Mouse (Mus musculus) A20 (cell line): Measurements from ENCODE around the gene Lclat1.
A peak's percentile ranks its signal among the peaks of the same experiment; 100 is the strongest.
"Not testable (repeated sequence)": the region's sequence is repeated elsewhere in the genome, so short reads cannot be mapped to it uniquely, and the experiment has no call there.

Source experiments
- DNase-seq: peaks from one replicate; pipeline ENCODE4 v3.0.0-alpha.2; 2011; ENCODE audit warnings: low read depth, low spot score

The Lclat1 gene

DNA sequence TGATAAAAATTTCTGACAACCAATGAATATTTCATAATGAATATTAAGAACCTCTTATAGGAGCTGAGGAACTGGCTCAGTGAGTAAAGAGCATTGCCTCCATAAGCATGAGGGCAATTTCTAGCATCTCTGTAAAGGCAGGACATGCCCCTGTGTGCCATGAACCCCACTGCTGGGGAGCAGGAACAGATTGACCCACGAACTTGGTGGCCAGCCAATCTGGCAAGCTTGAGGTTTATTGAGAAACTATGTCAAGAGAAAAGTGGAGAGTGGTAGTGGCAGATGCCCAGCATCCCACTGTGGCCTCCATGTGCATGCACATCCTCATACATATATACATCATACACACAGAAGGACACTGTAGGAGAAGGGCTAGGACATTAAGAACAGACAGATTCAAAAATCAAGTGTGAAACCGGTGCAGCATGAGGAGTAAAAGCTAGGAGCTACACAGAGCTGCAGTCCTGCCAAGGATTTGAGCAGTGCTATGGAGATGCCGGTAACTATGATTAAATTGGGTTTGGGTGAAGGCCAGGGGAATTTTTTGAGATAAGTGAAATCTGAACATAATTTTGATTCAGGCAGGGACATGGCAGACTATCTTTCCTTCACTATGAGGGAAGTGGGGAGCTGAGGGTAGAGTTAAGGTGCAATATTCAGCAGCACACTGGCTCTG lies 129.5 kb downstream of the Lclat1 start:
- DNase-seq = no peak

- DNase-seq = no peak
Observed at GRCm38 (mm10) chr17:73238501-73238900, 130.7 kb downstream of the Lclat1 start.

DNA sequence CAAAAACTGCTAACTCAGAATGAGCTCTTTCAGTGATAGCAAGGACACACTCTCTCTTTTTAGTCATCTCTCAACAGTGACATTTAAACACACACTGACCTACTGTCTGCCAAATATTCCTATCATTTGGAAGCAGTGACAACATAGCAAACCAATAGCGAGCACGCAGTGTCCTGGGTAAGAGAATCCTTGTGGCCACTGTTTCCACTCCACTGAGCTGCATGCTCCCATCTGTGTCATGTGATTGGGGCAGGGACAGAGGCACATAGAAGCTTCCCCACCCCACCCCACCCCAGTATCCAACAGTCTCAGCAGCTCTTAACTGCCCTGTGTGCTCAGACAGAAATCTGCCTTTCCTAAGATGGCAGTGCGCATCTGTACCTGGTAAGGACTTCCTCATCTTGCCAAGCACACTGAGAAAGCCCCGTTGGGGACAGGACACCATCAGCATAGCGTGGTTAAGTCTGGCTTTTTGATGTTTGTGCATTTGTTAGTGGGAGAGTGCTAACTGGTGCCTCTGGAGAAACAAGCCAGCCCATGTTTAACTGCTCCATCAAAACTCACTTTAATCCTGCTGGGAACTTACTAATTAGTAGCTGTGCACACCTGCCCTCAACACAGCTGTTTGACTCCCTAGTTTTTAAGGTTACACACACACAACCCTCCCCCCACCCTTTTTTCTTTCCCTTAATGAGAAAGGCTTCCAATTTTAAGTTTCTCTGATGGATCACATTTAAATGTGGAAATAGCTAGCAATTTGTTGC lies 133.5 kb downstream of the Lclat1 start:
- peak; percentile 16 for DNase-seq

DNA sequence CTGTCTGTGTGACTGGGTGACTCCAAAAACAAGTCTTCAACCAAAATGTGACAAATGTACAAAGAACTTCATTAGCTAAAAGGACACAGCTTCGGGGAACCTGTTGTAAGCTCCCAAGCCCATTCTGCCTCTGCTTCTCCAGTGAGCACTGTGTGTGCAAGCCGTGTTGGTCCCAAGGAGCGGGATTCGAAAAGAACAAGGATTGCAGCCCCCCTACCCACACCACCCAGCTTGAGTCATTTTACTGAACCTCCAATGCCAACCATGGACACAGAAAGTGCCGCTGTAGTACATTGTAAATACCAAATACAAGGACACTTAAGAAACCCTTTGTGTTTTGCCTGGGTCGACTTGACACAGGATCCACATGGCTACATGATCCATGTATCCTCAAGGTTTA lies 135.9 kb downstream of the Lclat1 start:
- no peak for DNase-seq

DNA sequence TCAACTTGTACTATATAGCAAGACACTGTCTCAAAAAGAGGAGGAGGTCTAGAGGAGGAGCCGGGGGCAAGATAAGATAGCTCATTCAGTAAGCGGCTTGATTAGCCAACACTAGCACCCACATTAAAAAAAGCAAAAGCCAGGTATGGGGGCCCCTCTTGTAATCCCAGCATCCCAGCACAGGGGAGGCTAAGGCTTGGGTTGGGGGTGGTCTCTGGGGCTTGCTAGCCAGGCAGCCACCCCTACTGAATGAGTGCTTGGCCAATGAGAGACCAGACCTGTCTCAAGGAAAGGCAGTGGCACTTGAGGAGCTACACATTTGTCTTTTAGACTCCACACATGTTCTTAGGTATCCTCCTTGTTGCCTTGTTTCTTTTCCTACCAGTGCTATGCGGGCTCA lies 136.8 kb downstream of the Lclat1 start:
- no peak for DNase-seq

DNA sequence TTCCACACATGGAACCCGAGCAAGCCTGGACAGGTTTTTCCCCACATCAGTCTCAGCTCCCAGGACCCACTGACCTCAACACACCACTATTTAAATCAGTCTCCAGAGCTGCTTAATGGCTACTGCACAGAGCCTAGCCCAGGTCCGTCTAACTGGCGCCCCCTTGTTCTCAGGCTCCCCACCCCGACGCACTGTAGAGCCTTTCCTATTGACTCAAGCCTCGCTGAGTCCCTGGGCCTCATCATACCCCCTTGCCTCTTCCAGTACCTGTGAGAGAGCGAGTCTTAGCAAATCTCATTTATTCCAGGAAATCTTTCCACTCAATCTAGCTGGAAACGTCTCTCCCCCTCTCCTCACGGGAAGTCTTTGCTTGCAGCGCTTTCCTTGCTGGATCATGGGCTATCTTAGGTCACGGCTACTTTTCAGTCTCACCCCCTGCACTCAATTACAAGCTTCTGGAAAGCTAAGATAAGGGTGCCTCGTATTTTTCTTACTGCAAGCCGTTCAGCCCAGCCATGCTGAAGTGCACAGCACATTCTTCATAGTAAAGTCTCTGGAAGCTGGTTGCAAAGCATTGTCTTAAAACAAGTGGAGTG lies 137.4 kb downstream of the Lclat1 start:
- DNase-seq = no peak

DNA sequence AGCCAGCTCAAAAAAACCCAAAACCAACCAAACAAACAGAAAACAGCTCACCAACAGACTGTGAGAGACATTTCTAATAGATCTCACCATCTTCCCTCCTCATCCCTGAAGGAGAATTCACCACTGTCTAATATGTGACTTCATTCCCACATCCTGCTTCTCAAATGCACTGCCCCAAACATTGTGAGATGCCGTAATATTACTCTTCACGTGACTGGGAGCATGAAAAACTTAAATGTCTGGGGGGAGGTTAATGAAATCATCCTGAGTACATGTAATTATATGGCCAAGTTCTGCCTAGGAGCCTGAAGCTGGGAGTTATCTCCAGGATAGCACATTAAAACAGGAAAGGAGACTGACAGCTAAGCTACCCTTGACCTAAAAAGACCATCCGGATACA lies 138.3 kb downstream of the Lclat1 start:
- no peak for DNase-seq

- peak; percentile 93 for DNase-seq
Observed at GRCm38 (mm10) chr17:73246926-73247325, 139.1 kb downstream of the Lclat1 start.

DNA sequence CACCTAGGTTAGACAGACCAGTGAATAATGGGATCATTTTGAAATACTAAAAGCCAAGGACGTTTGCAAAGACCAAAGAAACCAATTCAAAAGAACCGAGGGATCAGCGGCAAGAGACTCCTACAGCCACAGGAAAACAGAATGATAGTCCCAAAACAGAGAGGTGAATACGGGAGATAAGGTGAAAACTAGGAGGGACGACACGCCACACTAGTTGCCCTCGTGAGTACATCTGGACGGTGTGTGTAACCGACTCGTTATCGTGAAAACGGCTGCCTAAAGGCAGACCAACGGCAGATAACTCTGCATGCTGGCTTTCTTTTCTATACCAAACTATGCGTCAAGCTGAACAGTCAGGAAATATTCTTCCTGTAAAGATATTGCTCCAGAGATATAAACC lies 140.0 kb downstream of the Lclat1 start:
- DNase-seq = peak; percentile 12

GRCm38 (mm10) chr17:73250488-73251141 lies 142.8 kb downstream of the Lclat1 start:
- DNase-seq = peak; percentile 67

- DNase-seq = peak; percentile 22
Observed at GRCm38 (mm10) chr17:73251142-73251502, 143.3 kb downstream of the Lclat1 start.

DNA sequence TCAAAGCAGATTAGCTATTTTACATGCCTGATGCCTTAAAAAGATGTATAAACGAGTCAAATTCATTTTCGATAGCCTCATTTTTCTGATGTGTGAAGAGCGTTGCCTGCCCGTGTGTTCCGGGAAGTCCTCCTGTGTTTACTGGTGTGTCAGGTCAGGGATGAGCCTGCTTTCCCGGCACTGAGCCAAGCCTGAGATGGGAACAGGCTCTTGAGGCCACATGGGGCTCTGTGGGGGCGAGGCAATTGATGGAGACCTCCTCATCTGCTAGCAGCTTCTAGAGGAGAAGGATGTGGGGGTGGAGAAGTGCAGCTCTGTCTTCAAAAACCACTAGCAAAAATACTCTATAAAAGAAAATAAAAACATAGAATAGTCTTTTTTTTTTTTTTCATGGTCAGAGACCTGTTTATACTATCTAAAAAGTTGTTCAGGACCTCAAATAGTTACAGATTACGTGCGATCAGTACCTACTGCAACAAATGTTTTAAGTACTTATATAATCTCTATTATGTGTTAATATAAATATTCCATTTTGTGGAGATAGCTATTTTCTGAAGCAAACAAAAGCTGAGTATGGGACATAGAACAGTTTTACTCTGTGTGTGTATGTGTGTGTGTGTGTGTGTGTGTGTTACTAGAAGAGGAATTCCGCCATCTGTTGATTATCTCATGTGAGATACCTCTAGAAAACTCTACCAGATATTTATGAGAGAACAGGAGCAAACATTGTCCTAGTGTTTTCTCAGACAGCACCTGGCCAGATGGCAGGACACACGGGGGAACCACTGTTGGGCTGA lies 144.2 kb downstream of the Lclat1 start:
- DNase-seq = no peak

- DNase-seq = no peak
Observed at GRCm38 (mm10) chr17:73253291-73253969, 145.6 kb downstream of the Lclat1 start.

- no peak for DNase-seq
Observed at GRCm38 (mm10) chr17:73255801-73256200, 148.0 kb downstream of the Lclat1 start.

DNA sequence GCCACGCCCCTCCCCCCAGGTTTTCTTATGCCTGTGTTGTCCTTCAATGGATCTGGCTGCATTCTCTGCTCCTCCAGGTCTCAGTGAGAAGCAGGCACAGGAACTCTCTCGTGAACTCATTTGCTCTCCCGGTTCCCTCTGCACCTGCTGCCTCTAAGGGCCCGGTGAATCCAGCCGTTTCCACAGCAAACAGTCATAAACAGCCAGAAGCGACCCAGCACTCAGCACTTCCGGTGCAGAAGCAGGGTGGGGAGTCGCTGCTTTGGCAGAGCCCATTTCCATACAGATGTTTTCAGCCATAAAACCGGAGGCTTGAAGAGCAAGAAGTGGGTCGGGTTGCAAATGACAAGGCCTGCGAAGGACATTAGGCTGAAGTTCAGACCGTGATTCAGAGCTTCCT lies 150.8 kb downstream of the Lclat1 start:
- DNase-seq = peak; percentile 61

- DNase-seq = not testable (repeated sequence)
Observed at GRCm38 (mm10) chr17:73259258-73259657, 151.5 kb downstream of the Lclat1 start.

DNA sequence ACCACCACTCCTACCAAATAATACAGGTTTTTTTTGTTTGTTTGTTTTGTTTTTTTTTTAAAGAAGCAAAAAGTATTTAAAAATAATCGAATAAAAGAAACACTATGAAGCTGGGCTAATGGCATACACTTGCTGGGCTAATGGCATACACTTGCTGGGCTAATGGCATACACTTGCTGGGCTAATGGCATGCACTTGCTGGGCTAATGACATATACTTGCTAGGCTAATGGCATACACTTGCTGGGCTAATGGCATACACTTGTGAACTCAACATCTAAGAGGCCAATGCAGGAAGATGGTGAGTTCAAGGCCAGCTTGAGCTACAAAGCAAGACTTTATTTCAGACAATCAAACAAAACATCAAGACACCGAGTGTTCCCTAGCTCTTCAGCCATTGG lies 154.8 kb downstream of the Lclat1 start:
- DNase-seq = no peak

GRCm38 (mm10) chr17:73263077-73263501 lies 155.3 kb downstream of the Lclat1 start:
- peak; percentile 45 for DNase-seq

DNA sequence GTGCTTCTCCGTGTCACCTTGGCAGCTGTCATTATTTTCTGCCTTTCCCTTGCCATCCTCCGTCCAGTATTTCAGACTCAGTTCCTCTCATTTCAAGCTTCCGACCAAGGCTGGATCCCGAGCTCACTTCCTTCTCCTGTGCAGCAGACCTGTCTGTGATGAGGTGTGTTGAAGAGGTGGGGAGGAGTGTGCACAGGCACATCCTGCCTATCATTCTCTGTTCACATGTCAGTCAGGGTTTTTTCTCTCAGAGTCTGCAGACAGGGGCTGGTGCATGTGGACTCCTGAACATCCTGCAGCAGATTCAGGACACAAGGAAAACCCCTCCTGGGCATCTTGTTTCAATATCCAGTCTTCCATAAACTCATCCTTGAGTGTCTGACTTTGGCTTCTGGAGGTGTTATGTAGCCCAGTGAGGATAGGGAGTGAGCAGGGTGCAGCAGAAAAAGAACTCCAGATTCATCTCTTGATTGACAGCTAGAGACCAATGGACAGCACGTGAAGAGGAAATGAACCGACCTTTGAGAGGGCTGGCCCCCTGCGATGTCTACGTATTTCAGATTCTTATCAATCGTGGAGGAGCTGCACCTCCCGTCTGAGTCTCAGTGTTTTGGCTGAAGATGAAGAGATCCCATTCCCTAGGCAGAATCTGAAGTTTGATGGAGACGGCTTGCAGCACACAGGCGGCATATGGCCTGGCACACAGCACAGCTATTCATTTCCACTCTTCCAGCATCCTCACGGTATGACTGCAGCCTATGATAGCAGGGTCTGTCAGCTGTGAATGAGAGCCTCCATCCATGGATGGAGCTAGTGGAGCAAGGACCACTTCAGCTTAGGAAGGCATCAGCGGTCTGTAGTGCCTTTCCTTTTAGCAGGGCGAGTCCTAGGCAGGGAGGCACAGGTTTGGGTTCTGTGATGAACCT lies 163.3 kb downstream of the Lclat1 start:
- no peak for DNase-seq
